Mouse (Mus musculus): ENCODE results near the gene Phc1. TPM values are rescaled to one million over a fixed set of nuclear protein-coding genes. Genes with fewer than 3 reads are reported as not detected.

Gene Phc1
- polyA plus RNA-seq, 1 experiment from 2014 or later = 36.1 TPM

DNA sequence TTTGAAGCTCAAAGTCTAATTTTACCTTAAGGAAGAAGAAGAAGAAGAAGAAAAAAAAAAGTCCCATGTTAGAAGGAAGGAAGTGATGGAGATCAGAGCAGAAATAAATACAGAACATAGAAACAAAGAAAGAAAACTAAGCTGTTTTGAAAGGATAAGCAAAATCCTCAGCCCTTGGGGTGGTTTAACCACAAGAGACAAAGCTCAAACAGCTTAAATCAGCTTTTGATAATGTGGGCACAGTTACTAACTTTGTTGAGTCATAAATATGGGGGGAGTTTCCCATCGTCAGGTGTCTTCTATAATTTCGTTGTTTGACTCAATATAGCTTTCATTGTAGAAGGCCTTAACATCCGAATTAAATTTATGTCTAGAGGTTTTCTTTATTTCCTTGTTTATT, 48.6 kb downstream of the Phc1 start:
- peaks cover 7% of the 10 kb centered on the region for H3K4me1 ChIP-seq
- H3K9me3 ChIP-seq = no peaks in the 10 kb centered on the region
- no peak overlapping the region for H3K4me3 ChIP-seq
- no peak overlapping the region for H3K27ac ChIP-seq (replicated peaks)
- no peak overlapping the region for H3K4me2 ChIP-seq (replicated peaks)
- H3K9ac ChIP-seq (replicated peaks) = no peak overlapping the region
- no peaks in the 10 kb centered on the region for H3K36me3 ChIP-seq
- no peak for ATAC-seq (replicated peaks)
- H3K27me3 ChIP-seq = no peaks in the 10 kb centered on the region
- 71% methylated on average over 3 of the region's 3 CpGs for WGBS

DNA sequence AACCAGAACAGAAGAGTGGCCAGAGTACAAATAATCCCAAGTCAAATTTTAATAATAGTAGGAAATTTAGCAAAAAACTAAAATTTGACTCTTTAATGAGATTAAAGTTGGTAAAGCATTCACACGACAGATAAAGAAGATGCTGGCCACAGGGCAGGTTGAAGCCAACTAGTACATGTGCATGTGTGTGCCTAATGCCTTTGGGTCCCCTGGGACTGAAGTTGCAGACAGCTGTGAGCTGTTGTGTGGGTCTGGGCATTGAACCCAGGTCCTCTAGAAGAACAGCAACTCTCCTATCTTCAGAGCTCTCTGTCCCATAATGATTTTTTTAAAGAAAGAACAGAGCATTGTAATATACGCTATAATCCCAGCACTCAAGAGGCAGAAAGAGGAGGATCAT, 49.1 kb downstream of the Phc1 start:
- Histone ChIP-seq H3K27me3 (no peaks in the 10 kb centered on the region), H3K27ac (replicated peaks) (no peak overlapping the region), H3K4me3 (no peak overlapping the region), H3K36me3 (no peaks in the 10 kb centered on the region), H3K9ac (replicated peaks) (no peak overlapping the region), H3K4me1 (peaks cover 4% of the 10 kb centered on the region; the same call in 1 of the 2 replicates), H3K4me2 (replicated peaks) (no peak overlapping the region), H3K9me3 (no peaks in the 10 kb centered on the region)
- no peak for ATAC-seq (replicated peaks)
- WGBS = 78% methylated on average over 2 of the region's 2 CpGs

DNA sequence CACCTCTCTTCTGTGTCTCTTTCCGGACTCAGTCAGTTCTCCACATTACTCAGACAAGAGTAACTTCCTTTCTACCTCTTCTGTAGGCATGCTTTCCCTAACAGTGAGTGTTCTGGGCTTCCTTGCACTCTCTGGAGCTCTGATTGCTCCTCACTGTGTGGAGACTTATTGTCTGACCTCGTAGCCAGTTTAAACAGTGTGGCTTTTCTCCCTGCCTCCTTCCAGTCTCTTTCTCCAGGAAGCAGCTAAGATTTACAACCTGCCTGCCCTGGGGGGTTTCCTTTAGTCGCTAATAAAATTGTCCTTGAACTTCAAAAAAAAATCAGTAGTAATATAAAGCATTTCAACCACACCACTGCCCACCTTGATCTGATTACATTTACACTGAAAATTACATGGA, 50.1 kb downstream of the Phc1 start:
- Histone ChIP-seq H3K4me1 (no peaks in the 10 kb centered on the region), H3K4me3 (no peak overlapping the region), H3K4me2 (replicated peaks) (no peak overlapping the region), H3K9ac (replicated peaks) (no peak overlapping the region), H3K36me3 (no peaks in the 10 kb centered on the region), H3K27ac (replicated peaks) (no peak overlapping the region), H3K9me3 (no peaks in the 10 kb centered on the region), H3K27me3 (no peaks in the 10 kb centered on the region)
- no peak for ATAC-seq (replicated peaks)
- WGBS = 69% methylated on average over 3 of the region's 3 CpGs

- Histone ChIP-seq H3K4me1 (no peaks in the 10 kb centered on the region), H3K36me3 (no peaks in the 10 kb centered on the region), H3K27ac (replicated peaks) (no peak overlapping the region), H3K9ac (replicated peaks) (no peak overlapping the region), H3K9me3 (no peaks in the 10 kb centered on the region), H3K4me3 (no peak overlapping the region), H3K4me2 (replicated peaks) (no peak overlapping the region), H3K27me3 (no peaks in the 10 kb centered on the region)
- ATAC-seq (replicated peaks) = no peak
- WGBS = 57% methylated on average over 1 of the region's 1 CpGs
These were observed 51.0 kb downstream of the Phc1 start for GRCm38 (mm10) chr6:122289313-122289712.

DNA sequence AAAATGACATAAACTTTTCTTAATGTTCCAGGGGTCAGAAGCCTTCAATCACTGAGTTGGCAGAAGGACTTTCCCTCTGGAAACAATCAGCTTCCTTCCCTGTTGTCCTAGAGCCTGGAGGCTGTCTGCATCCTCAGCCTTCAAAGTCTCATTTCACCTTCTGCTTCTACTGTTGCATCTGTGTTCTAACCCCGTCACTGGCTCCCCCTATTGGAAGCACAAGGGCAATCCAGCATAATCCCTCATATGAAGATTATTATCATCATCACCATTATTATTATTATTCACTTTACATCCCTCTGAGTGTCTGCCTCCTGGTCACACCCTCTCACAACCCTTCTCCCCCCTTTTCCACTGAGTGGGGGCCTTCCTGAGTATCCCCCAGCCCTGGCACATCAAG, 52.1 kb downstream of the Phc1 start:
- H3K36me3 ChIP-seq = no peaks in the 10 kb centered on the region
- H3K4me1 ChIP-seq = no peaks in the 10 kb centered on the region
- ATAC-seq (replicated peaks) = no peak
- no peak overlapping the region for H3K4me3 ChIP-seq
- H3K27ac ChIP-seq (replicated peaks) = no peak overlapping the region
- no peaks in the 10 kb centered on the region for H3K27me3 ChIP-seq
- H3K4me2 ChIP-seq (replicated peaks) = no peak overlapping the region
- H3K9ac ChIP-seq (replicated peaks) = no peak overlapping the region
- H3K9me3 ChIP-seq = no peaks in the 10 kb centered on the region
- WGBS = 53% methylated on average over 1 of the region's 1 CpGs

GRCm38 (mm10) chr6:122284823-122285222, 55.5 kb downstream of the Phc1 start:
- WGBS = 92% methylated on average over 1 of the region's 1 CpGs
- Histone ChIP-seq H3K4me3 (no peak overlapping the region), H3K27ac (replicated peaks) (no peak overlapping the region), H3K9ac (replicated peaks) (no peak overlapping the region), H3K36me3 (no peaks in the 10 kb centered on the region), H3K4me1 (no peaks in the 10 kb centered on the region), H3K4me2 (replicated peaks) (no peak overlapping the region), H3K9me3 (no peaks in the 10 kb centered on the region), H3K27me3 (no peaks in the 10 kb centered on the region)
- ATAC-seq (replicated peaks) = no peak

DNA sequence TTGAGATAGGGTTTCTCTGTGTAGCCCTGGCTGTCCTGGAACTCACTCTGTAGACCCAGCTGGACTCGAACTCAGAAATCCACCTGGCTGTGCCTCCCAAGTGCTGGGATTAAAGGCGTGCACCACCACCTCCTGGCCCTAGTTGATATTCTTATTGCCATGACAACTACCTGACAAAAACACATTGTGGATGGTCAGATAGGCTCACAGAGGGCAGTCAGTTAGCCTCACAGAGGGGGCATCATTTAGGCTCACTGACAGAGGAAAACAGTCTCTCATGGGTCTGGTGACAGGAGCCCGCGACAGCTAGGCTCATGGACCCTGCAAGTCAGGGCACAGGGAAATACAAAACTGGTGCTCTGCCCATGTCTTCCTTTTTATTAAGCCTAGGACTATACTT, 56.1 kb downstream of the Phc1 start:
- Histone ChIP-seq H3K36me3 (no peaks in the 10 kb centered on the region), H3K27ac (replicated peaks) (no peak overlapping the region), H3K4me2 (replicated peaks) (no peak overlapping the region), H3K9ac (replicated peaks) (no peak overlapping the region), H3K4me3 (no peak overlapping the region), H3K9me3 (no peaks in the 10 kb centered on the region), H3K4me1 (no peaks in the 10 kb centered on the region), H3K27me3 (no peaks in the 10 kb centered on the region)
- WGBS = 86% methylated on average over 4 of the region's 4 CpGs
- no peak for ATAC-seq (replicated peaks)

DNA sequence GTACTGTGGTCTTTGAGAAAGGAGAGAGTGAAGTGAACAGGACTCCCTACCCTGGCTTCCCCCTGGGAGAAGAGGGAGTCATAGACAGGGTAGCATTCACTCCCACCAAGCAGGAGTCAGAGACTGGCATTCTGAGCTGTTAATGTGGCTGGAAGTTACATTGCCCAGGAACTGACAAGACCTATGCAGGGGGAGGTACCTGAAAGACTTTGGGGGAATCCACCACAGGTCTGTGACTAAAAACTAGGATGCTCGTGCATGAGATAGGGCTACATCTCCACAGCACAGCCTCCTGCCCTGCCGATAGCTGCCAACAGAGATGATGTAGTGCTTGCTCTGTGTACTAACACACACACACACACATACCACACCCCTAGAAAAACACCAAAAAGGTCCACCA, 56.9 kb downstream of the Phc1 start:
- Histone ChIP-seq H3K4me2 (replicated peaks) (no peak overlapping the region), H3K4me3 (no peak overlapping the region), H3K36me3 (no peaks in the 10 kb centered on the region), H3K9me3 (no peaks in the 10 kb centered on the region), H3K4me1 (no peaks in the 10 kb centered on the region), H3K9ac (replicated peaks) (no peak overlapping the region), H3K27ac (replicated peaks) (no peak overlapping the region), H3K27me3 (no peaks in the 10 kb centered on the region)
- 89% methylated on average over 2 of the region's 2 CpGs for WGBS
- no peak for ATAC-seq (replicated peaks)

DNA sequence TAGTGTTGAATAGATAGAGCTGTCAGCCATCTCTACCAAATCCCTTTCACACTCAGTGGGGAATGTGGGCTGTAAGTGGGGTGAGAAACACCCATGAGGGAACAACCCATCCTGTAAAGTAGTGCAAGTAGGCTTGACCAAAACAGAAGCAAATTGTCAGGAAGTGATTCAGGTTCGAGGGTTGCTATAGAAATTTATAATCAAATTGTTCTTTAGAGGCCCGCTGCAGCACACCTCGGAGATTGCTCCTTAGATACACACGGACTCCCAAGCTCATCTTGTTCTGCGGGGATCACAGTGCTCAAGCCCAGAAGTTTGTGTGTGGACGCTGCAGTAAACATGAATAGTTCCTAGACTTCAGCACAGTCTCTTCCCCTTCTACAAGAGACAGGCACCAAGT, 57.6 kb downstream of the Phc1 start, which contains the start of gene Klrg1:
Gene Klrg1, minus strand, starts transcription at position 101 of the 400 bp plus-strand sequence.
- H3K4me1 ChIP-seq = no peaks in the 10 kb centered on the region
- 87% methylated on average over 6 of the region's 6 CpGs for WGBS
- no peak for ATAC-seq (replicated peaks)
- no peak within 1 kb of the TSS for H3K4me3 ChIP-seq
- no peaks in the 10 kb centered on the region for H3K9me3 ChIP-seq
- H3K27ac ChIP-seq (replicated peaks) = no peak within 1 kb of the TSS
- H3K36me3 ChIP-seq = no peaks in the 10 kb centered on the region
- H3K4me2 ChIP-seq (replicated peaks) = no peak within 1 kb of the TSS
- H3K9ac ChIP-seq (replicated peaks) = no peak within 1 kb of the TSS
- H3K27me3 ChIP-seq = no peaks in the 10 kb centered on the region

- 87% methylated on average over 7 of the region's 7 CpGs for WGBS
- Histone ChIP-seq H3K4me1 (no peaks in the 10 kb centered on the region), H3K36me3 (no peaks in the 10 kb centered on the region), H3K27ac (replicated peaks) (no peak overlapping the region), H3K9ac (replicated peaks) (no peak overlapping the region), H3K9me3 (no peaks in the 10 kb centered on the region), H3K27me3 (no peaks in the 10 kb centered on the region), H3K4me2 (replicated peaks) (no peak overlapping the region), H3K4me3 (no peak overlapping the region)
- ATAC-seq (replicated peaks) = no peak
These were observed 63.8 kb downstream of the Phc1 start for GRCm38 (mm10) chr6:122276565-122276964.

DNA sequence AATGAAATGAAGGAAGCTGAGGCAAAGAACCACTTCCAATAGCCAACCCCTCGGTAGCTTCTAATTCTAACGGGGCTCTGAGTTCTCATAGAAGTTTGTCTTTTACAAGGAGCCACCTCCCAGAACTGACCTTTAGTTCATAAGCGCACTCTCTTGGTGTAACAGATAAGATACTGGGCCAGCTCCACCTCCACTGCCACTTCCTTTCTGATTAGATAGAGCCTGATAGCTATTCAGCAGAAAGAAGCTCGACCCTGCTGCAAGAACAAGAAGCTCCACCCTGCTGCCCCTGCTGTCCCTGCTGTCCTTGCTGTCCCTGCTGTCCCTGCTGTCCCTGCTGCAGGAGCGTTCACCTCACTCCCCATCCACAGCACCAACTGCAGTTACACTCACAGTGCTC, 65.8 kb downstream of the Phc1 start:
- no peaks in the 10 kb centered on the region for H3K9me3 ChIP-seq
- no peak overlapping the region for H3K9ac ChIP-seq (replicated peaks)
- 72% methylated on average over 5 of the region's 5 CpGs for WGBS
- H3K4me3 ChIP-seq = no peak overlapping the region
- H3K4me2 ChIP-seq (replicated peaks) = no peak overlapping the region
- no peaks in the 10 kb centered on the region for H3K4me1 ChIP-seq
- no peak for ATAC-seq (replicated peaks)
- no peaks in the 10 kb centered on the region for H3K36me3 ChIP-seq
- H3K27me3 ChIP-seq = no peaks in the 10 kb centered on the region
- H3K27ac ChIP-seq (replicated peaks) = no peak overlapping the region

GRCm38 (mm10) chr6:122270152-122270551, 70.2 kb downstream of the Phc1 start:
- Histone ChIP-seq H3K27ac (replicated peaks) (no peak overlapping the region), H3K4me2 (replicated peaks) (no peak overlapping the region), H3K4me1 (peaks cover 19% of the 10 kb centered on the region), H3K9me3 (no peaks in the 10 kb centered on the region), H3K36me3 (no peaks in the 10 kb centered on the region), H3K9ac (replicated peaks) (no peak overlapping the region), H3K27me3 (no peaks in the 10 kb centered on the region), H3K4me3 (no peak overlapping the region)
- 79% methylated on average over 11 of the region's 11 CpGs for WGBS
- no peak for ATAC-seq (replicated peaks)

DNA sequence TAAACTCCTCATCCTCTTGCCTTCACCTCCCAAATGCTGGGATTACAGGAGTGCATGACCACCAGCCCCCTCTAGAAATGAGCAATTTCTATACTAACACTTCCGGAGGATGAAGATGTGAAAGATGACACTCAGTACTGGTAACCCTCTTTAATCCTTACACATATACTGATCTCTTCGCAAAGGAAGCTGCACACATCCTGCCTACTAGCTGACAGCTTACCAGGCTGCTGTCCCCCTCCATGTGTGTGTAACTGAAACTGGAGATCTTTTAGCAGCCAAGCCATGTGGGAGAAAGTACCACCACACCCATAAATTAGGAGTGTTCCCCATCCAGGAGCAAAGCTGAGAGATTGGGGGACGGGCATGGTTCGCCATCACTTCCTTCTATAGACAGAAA, 71.2 kb downstream of the Phc1 start:
- Histone ChIP-seq H3K36me3 (no peaks in the 10 kb centered on the region), H3K9me3 (no peaks in the 10 kb centered on the region), H3K4me1 (peaks cover 19% of the 10 kb centered on the region), H3K27ac (replicated peaks) (peak overlapping the region; percentile 73), H3K4me3 (no peak overlapping the region), H3K27me3 (no peaks in the 10 kb centered on the region), H3K9ac (replicated peaks) (no peak overlapping the region), H3K4me2 (replicated peaks) (no peak overlapping the region)
- peak; percentile 45; the same call in 1 of the 2 replicates for ATAC-seq (replicated peaks)
- 79% methylated on average over 4 of the region's 4 CpGs for WGBS
